Mouse (Mus musculus): Measurements from ENCODE around the gene Abca1. TPM values are rescaled to one million over a fixed set of nuclear protein-coding genes. Genes with fewer than 3 reads are reported as not detected.

Abca1 gene
- polyA plus RNA-seq, 1 experiment: 0.72 TPM

- no peak for TF ChIP-seq GATA1 (IDR thresholded peaks at IDR 0.05; ENCODE audit: low read length)
These were observed 73.1 kb downstream of the Abca1 start for GRCm38 (mm10) chr4:53086636-53087035.

- peak; percentile 71 for TF ChIP-seq GATA1 (IDR thresholded peaks at IDR 0.05; ENCODE audit: low read length)
These were observed 74.1 kb downstream of the Abca1 start for GRCm38 (mm10) chr4:53085634-53086033.

GRCm38 (mm10) chr4:53083071-53083470 lies 76.6 kb downstream of the Abca1 start:
- TF ChIP-seq GATA1 (IDR thresholded peaks at IDR 0.05; ENCODE audit: low read length): no peak

GRCm38 (mm10) chr4:53082451-53082850 lies 77.2 kb downstream of the Abca1 start:
- TF ChIP-seq GATA1 (IDR thresholded peaks at IDR 0.05; ENCODE audit: low read length): no peak

GRCm38 (mm10) chr4:53081851-53082250 lies 77.8 kb downstream of the Abca1 start:
- TF ChIP-seq GATA1 (IDR thresholded peaks at IDR 0.05; ENCODE audit: low read length): no peak

- TF ChIP-seq GATA1 (IDR thresholded peaks at IDR 0.05; ENCODE audit: low read length): no peak
These were observed 79.4 kb downstream of the Abca1 start for GRCm38 (mm10) chr4:53080290-53080689.

- no peak for TF ChIP-seq GATA1 (IDR thresholded peaks at IDR 0.05; ENCODE audit: low read length)
These were observed 80.8 kb downstream of the Abca1 start for GRCm38 (mm10) chr4:53078793-53079310.

- TF ChIP-seq GATA1 (IDR thresholded peaks at IDR 0.05; ENCODE audit: low read length): no peak
These were observed 82.8 kb downstream of the Abca1 start for GRCm38 (mm10) chr4:53076788-53077350.

GRCm38 (mm10) chr4:53073025-53073424 lies 86.7 kb downstream of the Abca1 start:
- no peak for TF ChIP-seq GATA1 (IDR thresholded peaks at IDR 0.05; ENCODE audit: low read length)

GRCm38 (mm10) chr4:53062301-53063008 lies 97.2 kb downstream of the Abca1 start:
- no peak for TF ChIP-seq GATA1 (IDR thresholded peaks at IDR 0.05; ENCODE audit: low read length)

- TF ChIP-seq GATA1 (IDR thresholded peaks at IDR 0.05; ENCODE audit: low read length): no peak
These were observed 113.3 kb downstream of the Abca1 start for GRCm38 (mm10) chr4:53046238-53047022.

- no peak for TF ChIP-seq GATA1 (IDR thresholded peaks at IDR 0.05; ENCODE audit: low read length)
These were observed 113.9 kb downstream of the Abca1 start for GRCm38 (mm10) chr4:53045807-53046206.

GRCm38 (mm10) chr4:53043819-53044218 lies 115.9 kb downstream of the Abca1 start:
- no peak for TF ChIP-seq GATA1 (IDR thresholded peaks at IDR 0.05; ENCODE audit: low read length)

GRCm38 (mm10) chr4:53030326-53030948 lies 129.3 kb downstream of the Abca1 start:
- no peak for TF ChIP-seq GATA1 (IDR thresholded peaks at IDR 0.05; ENCODE audit: low read length)

- no peak for TF ChIP-seq GATA1 (IDR thresholded peaks at IDR 0.05; ENCODE audit: low read length)
These were observed 131.9 kb downstream of the Abca1 start for GRCm38 (mm10) chr4:53027811-53028210.

- TF ChIP-seq GATA1 (IDR thresholded peaks at IDR 0.05; ENCODE audit: low read length): no peak
These were observed 135.3 kb downstream of the Abca1 start for GRCm38 (mm10) chr4:53024397-53024796.
